Mouse (Mus musculus): Measurements from ENCODE around the gene Vwf.

GRCm38 (mm10) chr6:125656921-125657320, 110.3 kb downstream of the Vwf start:
- TF ChIP-seq CTCF (IDR thresholded peaks at IDR 0.05; ENCODE audit: borderline replicate concordance, insufficient read depth, low read depth, low read length) (no peak), POLR2A (IDR thresholded peaks at IDR 0.05; ENCODE audit: borderline replicate concordance, insufficient read depth, low read length) (no peak)
